Mouse (Mus musculus): Measurements from ENCODE around the gene Ebpl. TPM values are rescaled to one million over a fixed set of nuclear protein-coding genes. Genes with fewer than 3 reads are reported as not detected.

Ebpl gene
- polyA plus RNA-seq, 1 experiment from 2014 or later: 10.1 TPM

DNA sequence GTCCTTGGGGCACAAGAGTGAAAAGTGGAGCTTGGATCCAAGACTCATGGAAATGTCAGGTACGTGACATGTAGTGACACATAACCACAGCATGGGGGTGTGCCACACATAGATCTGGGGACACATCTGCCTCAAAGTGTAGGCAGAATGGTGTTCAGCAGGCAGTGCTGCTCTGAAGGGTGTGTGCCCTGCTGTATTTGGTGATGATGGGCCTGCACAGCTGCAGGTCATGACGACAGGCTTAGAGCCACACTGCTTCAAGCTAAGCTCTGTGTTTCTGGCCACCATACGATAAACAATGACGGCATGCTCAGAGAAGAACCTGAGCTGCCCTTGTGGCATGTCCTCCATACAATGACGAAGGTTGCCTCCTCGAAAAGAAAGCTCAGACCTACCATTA, 60.4 kb downstream of the Ebpl start:
- H3K27me3 ChIP-seq (ENCODE audit: control insufficient read depth, insufficient read depth, low read length): no peaks in the 10 kb centered on the region
- H3K4me3 ChIP-seq (ENCODE audit: low read depth, low read length): no peak overlapping the region
- H3K4me1 ChIP-seq (ENCODE audit: control insufficient read depth, insufficient read depth, low read length): no peaks in the 10 kb centered on the region
- no peak for ATAC-seq (ENCODE audit: insufficient number of reproducible peaks, insufficient read depth, low FRiP score, low read depth)
- 0 out of 2 replicates have a peak, but pooled peaks cover 3% of the 10 kb centered on the region for H3K9me3 ChIP-seq (ENCODE audit: control insufficient read depth, low read depth, low read length)
- H3K36me3 ChIP-seq (ENCODE audit: control insufficient read depth, insufficient read depth, low read length): no peaks in the 10 kb centered on the region
- no peak overlapping the region for H3K9ac ChIP-seq (replicated peaks; ENCODE audit: low read depth, low read length)
- WGBS: 83% methylated on average over 6 of the region's 6 CpGs
- H3K4me2 ChIP-seq (replicated peaks; ENCODE audit: low read depth, low read length): no peak overlapping the region
- no peak overlapping the region for H3K27ac ChIP-seq (ENCODE audit: low read length)

DNA sequence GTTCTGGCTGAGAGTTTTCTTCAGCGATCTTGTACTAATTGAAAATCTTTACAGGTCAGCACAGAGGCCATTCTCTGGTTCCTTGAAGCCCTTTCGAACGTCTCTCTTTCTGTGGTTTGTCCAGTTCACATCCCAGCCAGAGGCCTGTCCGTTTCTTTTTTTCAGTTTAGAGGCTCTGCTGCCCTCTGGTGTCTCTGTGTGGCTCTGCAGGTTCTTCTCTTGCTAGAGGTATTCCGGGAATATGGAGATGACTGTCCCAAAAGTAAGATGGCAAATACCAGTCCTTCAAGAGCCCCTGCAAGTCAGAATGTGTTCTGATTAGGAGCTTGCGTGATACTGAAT, 65.5 kb downstream of the Ebpl start:
- Histone ChIP-seq H3K9me3 (ENCODE audit: control insufficient read depth, low read depth, low read length) (no peaks in the 10 kb centered on the region), H3K4me1 (ENCODE audit: control insufficient read depth, insufficient read depth, low read length) (no peaks in the 10 kb centered on the region), H3K9ac (replicated peaks; ENCODE audit: low read depth, low read length) (no peak overlapping the region), H3K27me3 (ENCODE audit: control insufficient read depth, insufficient read depth, low read length) (no peaks in the 10 kb centered on the region), H3K27ac (ENCODE audit: low read length) (no peak overlapping the region), H3K36me3 (ENCODE audit: control insufficient read depth, insufficient read depth, low read length) (no peaks in the 10 kb centered on the region), H3K4me3 (ENCODE audit: low read depth, low read length) (no peak overlapping the region), H3K4me2 (replicated peaks; ENCODE audit: low read depth, low read length) (no peak overlapping the region)
- no peak for ATAC-seq (ENCODE audit: insufficient number of reproducible peaks, insufficient read depth, low FRiP score, low read depth)
- 26% methylated on average over 6 of the region's 6 CpGs for WGBS

- H3K9ac ChIP-seq (replicated peaks; ENCODE audit: low read depth, low read length): no peak overlapping the region
- no peaks in the 10 kb centered on the region for H3K4me1 ChIP-seq (ENCODE audit: control insufficient read depth, insufficient read depth, low read length)
- no peaks in the 10 kb centered on the region for H3K27me3 ChIP-seq (ENCODE audit: control insufficient read depth, insufficient read depth, low read length)
- no peaks in the 10 kb centered on the region for H3K36me3 ChIP-seq (ENCODE audit: control insufficient read depth, insufficient read depth, low read length)
- H3K9me3 ChIP-seq (ENCODE audit: control insufficient read depth, low read depth, low read length): no peaks in the 10 kb centered on the region
- H3K27ac ChIP-seq (ENCODE audit: low read length): no peak overlapping the region
- WGBS: 54% methylated on average over 16 of the region's 16 CpGs
- ATAC-seq (ENCODE audit: insufficient number of reproducible peaks, insufficient read depth, low FRiP score, low read depth): no peak
- no peak overlapping the region for H3K4me3 ChIP-seq (ENCODE audit: low read depth, low read length)
- H3K4me2 ChIP-seq (replicated peaks; ENCODE audit: low read depth, low read length): no peak overlapping the region
These were observed 66.1 kb downstream of the Ebpl start for GRCm38 (mm10) chr14:61293884-61294737.

GRCm38 (mm10) chr14:61290664-61291063, 69.6 kb downstream of the Ebpl start:
- Histone ChIP-seq H3K4me2 (replicated peaks; ENCODE audit: low read depth, low read length) (no peak overlapping the region), H3K9me3 (ENCODE audit: control insufficient read depth, low read depth, low read length) (no peaks in the 10 kb centered on the region), H3K36me3 (ENCODE audit: control insufficient read depth, insufficient read depth, low read length) (no peaks in the 10 kb centered on the region), H3K4me3 (ENCODE audit: low read depth, low read length) (no peak overlapping the region), H3K4me1 (ENCODE audit: control insufficient read depth, insufficient read depth, low read length) (no peaks in the 10 kb centered on the region), H3K9ac (replicated peaks; ENCODE audit: low read depth, low read length) (no peak overlapping the region), H3K27me3 (ENCODE audit: control insufficient read depth, insufficient read depth, low read length) (no peaks in the 10 kb centered on the region), H3K27ac (ENCODE audit: low read length) (no peak overlapping the region)
- no peak for ATAC-seq (ENCODE audit: insufficient number of reproducible peaks, insufficient read depth, low FRiP score, low read depth)
- WGBS: 41% methylated on average over 3 of the region's 3 CpGs

GRCm38 (mm10) chr14:61288606-61289286, 71.5 kb downstream of the Ebpl start:
- no peaks in the 10 kb centered on the region for H3K36me3 ChIP-seq (ENCODE audit: control insufficient read depth, insufficient read depth, low read length)
- 68% methylated on average over 19 of the region's 19 CpGs for WGBS
- H3K9ac ChIP-seq (replicated peaks; ENCODE audit: low read depth, low read length): no peak overlapping the region
- no peak overlapping the region for H3K27ac ChIP-seq (ENCODE audit: low read length)
- H3K4me2 ChIP-seq (replicated peaks; ENCODE audit: low read depth, low read length): no peak overlapping the region
- no peaks in the 10 kb centered on the region for H3K4me1 ChIP-seq (ENCODE audit: control insufficient read depth, insufficient read depth, low read length)
- ATAC-seq (ENCODE audit: insufficient number of reproducible peaks, insufficient read depth, low FRiP score, low read depth): no peak
- H3K9me3 ChIP-seq (ENCODE audit: control insufficient read depth, low read depth, low read length): no peaks in the 10 kb centered on the region
- no peaks in the 10 kb centered on the region for H3K27me3 ChIP-seq (ENCODE audit: control insufficient read depth, insufficient read depth, low read length)
- no peak overlapping the region for H3K4me3 ChIP-seq (ENCODE audit: low read depth, low read length)

Other genes starting within 250 kb of the Ebpl start
- gene Sacs, start 222.0 kb downstream of the Ebpl start, polyA plus RNA-seq (2014; fragmentation: Nextera tagmentation; extraction: Ambion mirVana): 4.9 and 5.5 TPM in 2 replicates
- gene Sgcg, start 101.9 kb downstream of the Ebpl start, polyA plus RNA-seq (2014; fragmentation: Nextera tagmentation; extraction: Ambion mirVana): 0.38 and 1.2 TPM in 2 replicates
- 0.90 and 1.5 TPM in 2 replicates for gene Arl11, start 50.7 kb downstream of the Ebpl start, polyA plus RNA-seq (2014; fragmentation: Nextera tagmentation; extraction: Ambion mirVana)
- 58.5 and 59.0 TPM in 2 replicates for gene Kpna3, start 79.4 kb upstream of the Ebpl start, polyA plus RNA-seq (2014; fragmentation: Nextera tagmentation; extraction: Ambion mirVana)
- 21.6 and 23.4 TPM in 2 replicates for gene Spryd7, start 196.4 kb upstream of the Ebpl start, polyA plus RNA-seq (2014; fragmentation: Nextera tagmentation; extraction: Ambion mirVana)
- 22.7 and 25.5 TPM in 2 replicates for gene Trim13, start 237.8 kb upstream of the Ebpl start, polyA plus RNA-seq (2014; fragmentation: Nextera tagmentation; extraction: Ambion mirVana)
- gene Kcnrg, start 247.0 kb upstream of the Ebpl start, polyA plus RNA-seq (2014; fragmentation: Nextera tagmentation; extraction: Ambion mirVana): 1.4 and 1.8 TPM in 2 replicates